Mouse (Mus musculus) c-Kit-positive CD71-positive TER-119-negative erythroid progenitor cells, embryonic 14.5 days (primary cell): Measurements from ENCODE around the gene Ppp2r3a.

Experiments
- DNase-seq: peaks from one replicate; pipeline ENCODE4 v3.0.0-alpha.2; 2013; ENCODE audit warnings: low read depth

The Ppp2r3a gene

DNA sequence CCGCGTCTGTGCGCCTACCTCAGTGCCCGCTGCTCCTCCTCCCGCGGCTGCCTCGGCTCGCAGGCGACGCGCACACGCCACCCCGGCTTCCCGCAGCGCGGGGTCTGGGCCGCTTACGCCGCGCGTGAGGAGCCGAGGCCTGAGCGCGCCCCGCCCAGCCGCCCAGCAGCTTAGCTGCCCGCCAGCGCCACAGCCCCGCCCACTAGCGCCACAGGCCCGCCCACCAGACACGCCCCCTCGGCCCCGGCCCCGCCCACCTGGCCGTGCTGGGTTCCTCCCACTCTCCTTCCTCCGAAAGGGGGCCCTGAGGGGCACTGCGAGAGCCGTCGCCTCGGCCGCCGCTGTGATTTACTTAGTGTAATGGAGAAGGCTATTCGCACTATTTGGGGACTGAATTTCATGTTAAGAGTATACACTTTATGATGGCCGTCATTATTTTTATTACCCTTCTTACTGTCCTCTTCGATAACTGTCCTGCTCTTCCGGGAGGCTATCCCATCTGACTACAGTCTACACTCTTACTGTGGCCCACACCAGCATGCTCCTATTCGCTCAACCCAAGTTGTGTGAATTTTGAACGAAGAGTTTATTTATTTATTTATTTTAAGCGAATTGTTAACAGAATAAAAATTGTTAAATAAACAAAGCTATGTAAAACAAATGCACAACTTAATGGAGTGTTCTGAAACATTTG is at the start of gene Ppp2r3a:
Gene Ppp2r3a, minus strand, starts transcription at position 152 of the 694 bp plus-strand sequence.
- peak; percentile 68 for DNase-seq

DNA sequence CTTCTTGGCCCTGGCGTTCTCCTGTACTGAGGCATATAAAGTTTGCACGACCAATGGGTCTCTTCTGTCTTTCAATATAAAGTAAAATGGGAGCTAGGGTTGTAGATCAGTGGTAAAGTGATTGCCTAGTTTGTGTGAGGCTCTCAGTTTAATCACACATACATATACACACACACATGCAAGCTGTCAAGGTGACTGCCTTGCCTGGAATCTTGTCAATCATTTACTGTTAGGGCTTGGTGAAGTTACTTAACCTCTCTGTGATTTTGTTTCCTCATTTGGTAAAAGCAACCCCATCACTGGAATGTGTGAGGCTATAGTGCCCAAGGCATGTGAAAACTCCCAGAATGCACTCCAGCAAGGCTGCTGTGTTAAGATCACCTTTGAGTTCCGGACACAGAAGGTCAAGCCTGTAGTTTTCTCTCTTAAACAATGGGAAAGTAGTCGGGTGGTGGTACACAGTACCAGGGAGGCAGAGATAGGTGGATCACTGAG is 48.9 kb upstream of the Ppp2r3a start:
- DNase-seq: no peak

DNA sequence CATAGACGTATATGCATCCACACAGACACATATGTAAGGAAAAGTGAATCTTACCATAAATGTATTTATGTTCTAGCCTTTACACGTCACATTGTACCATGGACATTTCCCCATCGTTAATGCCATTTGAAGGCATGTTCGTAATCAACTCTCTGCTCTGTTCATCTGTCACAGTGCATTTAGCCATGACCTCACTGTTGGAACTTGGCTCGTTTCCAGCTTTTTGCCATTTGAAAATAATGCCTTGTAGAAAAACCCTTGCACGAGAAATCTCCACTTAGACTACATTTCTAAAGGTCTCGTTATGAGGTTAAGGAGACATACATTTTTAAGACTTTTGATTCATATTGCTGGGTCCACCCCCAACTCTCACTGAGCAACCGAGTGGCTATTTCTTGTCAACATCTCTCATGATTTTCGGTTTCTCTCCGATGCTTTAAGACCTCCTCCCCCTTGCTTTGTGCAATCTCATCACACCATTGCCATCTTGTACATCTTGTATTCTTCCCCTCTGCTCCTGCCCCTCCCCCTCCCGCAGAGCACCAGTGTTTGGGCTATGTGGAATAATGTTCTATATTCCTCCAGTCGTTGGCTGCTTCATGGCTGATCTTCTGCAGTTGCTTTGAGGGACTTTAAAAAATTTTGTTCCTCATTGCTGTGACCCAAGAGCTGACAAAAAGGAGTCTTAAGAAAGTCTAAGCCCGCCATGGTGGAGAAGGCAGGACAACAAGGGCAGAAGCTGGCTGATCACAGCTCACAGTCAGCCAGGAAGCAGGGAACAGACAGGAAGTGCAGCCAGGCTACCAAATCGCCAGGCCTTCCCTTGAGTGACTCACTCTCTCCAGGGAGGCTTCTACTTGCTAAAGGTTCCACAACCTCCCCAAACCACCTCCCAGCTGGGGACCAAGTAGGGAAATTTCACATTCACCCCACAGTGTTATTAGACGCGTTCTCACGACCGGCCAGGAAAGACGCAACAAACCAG is 40.4 kb upstream of the Ppp2r3a start:
- no peak for DNase-seq

DNA sequence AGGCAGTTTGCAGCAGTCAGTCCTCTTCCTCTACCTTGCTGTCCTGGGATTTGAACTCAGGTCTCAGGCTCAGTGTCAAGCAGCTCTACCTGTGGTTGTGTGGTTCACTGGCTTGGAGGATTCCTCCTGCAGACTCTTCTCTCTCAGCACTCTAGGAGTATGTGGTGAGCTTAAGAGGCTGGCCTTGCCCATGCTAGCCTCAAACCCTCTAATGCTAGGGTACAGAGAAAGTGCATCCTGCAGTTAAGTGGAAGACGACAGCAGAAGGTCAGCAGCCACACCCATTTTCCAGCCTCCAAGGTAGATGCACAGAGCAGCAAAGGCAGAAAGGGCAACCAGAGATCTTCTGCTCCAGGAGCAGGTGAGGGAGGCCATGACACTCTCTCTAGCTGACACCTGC is 39.3 kb upstream of the Ppp2r3a start:
- DNase-seq: no peak

DNA sequence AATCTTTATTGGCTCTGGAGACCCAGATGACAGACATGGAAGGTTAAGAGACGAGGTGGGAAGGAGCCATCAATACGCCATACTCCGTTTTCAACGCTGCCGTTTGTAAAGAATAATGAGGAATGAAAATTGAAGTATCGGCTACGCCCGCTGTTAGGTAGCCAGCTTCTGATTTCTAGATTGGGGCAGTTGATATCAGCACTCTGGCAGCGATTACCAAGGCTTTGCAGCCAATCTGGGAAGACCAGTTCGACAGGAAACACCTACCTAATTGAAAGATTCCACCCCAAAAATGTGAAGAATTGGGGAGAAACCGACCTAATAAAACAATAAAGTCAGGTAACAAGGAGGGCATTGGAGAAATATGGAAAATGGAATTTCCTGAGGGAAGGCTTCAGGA is 38.2 kb upstream of the Ppp2r3a start:
- no peak for DNase-seq

DNA sequence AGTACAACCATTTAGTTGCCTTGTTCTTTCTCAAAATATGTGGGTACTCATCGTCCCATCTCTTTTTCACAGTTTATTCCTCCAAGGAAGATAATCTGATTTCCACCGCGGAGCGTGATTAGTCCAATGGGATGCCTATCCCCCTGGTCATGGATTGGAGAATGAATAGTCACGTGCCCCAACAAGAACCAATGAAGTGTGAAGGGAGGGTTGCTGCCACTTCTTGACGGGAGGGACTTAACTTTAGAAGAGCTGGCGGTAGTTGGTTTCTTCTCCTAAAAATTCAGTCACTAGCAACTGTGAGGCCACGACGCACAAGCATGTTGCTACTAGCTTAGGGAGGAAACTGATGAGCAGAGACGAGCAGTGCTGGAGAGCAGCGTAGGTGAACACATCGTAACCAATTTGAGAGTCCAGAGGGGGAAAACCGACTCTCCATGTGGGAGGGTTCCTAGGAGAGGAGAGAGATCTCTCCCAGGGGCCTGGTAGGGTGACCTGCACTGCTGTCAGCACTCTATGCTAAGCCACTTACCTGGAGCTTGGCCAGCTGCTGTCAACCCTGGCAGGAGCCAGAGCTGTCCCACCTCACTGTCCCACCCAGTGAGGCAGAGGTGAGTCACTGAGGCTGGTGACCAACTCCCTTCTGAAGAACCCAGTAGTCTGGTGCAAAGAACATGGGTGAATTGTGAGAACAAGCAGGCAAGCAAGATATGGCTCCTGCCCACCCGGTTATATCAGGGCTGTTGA is 37.5 kb upstream of the Ppp2r3a start:
- no peak for DNase-seq

DNA sequence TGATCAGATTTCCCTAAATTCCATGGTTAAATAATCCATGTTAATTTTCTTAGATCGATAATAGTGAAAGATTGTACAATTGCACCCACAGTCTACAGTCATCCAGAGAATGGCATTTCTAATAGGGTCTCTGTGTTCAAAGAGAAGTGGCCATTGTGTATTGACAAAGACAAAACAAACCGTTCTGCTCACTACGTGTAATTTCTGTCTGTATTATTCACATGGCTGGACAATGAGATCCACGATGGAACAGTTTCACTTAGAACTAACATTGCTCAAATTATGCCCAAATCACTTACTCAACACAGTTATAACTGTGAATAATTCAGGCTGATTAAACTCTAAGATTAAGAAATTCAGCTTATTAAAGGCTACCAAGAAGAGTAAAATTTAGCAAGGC is 35.2 kb upstream of the Ppp2r3a start:
- DNase-seq: no peak

DNA sequence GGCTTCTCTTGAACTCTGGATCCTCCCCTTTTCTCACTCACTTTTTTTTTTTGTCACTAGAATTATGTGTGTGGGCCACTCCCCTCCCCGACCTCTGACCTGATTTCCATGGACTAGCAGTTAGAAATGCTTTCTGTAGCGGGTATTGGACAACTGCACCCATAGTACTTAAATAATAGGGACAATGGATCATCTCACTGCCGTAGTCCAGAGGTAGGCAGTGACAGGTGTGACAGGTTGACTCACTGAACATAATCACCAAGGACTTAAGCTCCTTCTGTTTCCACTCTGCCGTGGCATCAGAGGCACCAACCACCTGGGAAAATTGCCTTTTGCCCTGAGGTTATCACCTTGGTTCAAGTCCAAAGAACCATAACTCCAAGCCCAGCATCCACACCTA is 32.5 kb upstream of the Ppp2r3a start:
- no peak for DNase-seq

DNA sequence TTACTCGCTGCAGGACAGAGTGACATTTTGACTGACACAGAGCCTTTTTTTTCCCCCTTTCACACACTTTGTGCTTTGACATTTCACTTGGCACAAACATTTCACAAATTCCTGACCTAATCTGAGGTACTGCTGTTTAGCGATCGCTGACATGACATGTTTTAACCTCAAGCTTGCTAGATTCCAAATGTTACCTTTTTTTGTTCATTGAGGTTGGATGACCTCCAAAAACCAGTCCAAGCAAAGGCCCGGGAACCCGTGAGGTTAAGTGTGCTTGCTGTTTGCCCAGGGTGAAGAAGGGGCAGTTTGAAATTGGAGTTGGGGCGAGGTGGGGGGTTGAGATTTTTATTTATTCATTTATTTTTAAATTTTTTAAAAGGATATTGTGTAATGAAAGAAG is 31.1 kb upstream of the Ppp2r3a start:
- DNase-seq: no peak

DNA sequence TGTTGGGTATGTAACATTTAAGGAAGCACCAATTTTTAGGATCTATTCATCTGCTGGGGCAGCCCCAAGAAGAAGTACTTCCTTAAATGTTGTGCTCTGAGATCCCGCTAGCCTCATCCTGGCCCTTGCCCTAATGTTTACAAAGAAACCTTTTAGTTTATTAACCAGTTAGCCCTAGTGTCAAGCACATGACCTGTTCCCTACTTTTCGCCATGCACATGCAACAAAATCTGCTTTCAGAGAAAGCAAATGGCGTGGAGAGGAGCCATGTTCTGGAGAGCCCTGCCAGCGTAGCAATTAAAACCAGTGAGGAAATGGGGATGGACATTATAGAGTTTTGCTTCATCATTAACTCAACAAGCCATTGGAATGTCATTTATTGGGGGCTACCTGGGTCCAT is 30.3 kb upstream of the Ppp2r3a start:
- no peak for DNase-seq

DNA sequence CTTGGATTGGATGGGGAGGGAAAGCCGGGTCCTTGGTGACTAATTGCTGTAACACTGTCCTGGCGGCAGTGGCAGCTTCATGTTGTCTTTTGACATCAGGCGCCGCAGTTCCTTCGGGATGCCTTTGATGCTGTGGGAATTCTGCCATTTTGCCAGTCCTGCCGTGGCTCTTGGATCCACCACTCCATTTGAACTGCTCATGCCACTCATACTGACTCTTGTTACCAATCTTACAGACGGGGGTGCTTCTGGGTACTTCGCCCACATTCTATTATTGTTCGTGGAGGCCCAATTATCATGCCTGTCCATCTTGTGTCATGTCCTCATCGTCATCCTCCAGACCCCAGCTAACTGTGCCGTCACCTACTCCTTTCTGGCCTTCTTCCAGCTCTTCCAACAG is 29.7 kb upstream of the Ppp2r3a start:
- no peak for DNase-seq

DNA sequence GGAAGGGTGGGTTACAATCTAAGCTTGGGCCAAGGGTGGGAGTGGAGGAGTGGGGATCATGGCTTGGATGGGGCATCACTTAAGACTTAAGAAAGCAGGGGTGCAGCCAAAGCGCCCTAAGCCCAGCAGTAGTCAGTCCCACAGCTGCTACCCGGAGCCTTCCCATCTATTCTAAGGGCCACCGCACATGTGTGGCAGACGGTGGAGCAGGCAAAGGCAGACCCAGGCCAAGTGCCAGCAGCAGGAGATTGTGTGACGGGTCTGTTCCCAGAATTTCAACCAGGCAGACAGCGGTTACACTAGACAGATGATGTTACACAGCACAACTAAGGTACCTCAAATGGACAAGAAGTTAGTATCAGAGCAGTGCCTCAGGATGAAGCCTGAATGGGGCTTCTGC is 29.3 kb upstream of the Ppp2r3a start:
- no peak for DNase-seq

DNA sequence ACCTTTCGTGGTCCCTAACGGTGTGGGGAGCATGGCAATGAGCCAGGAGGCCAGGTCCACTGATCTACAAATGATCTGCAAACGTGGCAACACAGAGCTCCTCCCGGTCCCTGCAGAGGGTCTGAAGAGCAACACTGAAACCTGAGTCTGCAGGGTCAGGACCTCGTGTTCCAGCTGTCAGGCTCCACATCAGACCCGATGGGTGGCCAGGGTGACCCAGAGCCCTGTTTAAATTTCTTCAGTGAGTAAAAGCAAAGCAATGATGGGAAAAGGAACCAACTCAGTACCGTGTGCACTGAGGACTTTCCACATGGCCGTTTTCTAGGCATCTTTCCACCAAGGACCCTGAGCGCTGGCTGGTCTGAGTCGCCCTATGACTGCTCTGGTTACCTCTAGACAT is 28.6 kb upstream of the Ppp2r3a start:
- no peak for DNase-seq

DNA sequence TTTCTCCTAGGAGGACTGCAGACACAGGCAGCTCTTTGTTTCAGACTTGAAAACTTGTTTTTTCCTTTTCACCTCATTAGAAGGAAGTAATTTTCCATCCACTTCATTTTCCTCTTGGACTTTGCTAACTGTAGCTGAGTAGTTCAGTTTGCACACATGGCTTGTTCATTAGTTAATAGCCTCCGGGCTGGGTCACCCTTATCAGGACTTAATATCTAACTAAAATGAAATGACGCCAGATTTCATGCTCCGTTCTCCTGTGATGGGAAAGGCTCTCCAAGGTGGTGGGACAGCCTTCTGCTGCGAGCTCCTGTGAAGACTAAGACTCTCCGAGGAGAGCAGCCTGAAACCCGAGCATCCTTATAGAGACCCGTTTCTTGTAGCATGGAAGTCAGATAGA is 21.1 kb upstream of the Ppp2r3a start:
- DNase-seq: no peak

DNA sequence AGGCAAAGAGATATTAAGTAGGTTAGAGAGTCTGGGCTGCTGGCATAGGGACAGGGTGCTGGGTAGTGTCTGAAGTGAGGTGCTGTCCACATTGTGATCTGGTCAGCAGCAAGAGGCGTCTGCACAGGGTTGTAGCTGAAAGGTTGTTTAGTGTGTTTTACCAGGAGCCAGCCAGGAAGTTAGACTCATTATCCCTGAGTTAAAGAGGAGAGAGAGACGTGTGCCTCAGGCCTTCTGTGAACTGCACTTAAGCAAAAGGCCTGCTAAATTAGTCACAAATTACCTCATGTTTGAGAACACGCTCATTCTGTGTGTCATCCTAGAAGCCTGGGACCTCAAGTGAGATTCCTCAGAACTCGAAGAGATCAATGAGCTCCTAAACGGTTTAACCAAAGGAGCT is 18.4 kb upstream of the Ppp2r3a start:
- no peak for DNase-seq

DNA sequence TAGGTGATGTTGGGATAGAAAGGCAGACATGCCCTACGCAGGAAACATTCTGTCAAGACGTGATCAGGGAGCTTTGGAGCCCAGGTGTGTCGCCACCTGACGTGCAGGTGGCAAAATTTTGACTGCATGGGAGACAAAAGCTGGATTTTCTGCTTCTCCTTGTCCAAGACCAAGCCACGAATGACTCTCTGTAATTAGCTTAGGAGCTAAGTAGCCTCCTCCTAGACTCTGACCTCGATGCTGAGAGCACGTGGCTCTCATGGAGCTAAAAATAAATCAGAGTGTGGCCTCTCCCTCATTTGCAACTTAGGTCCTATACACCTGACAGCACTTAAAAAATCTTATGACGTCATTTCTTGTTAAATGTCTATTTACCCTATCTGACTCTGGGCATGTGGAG is 14.4 kb upstream of the Ppp2r3a start:
- no peak for DNase-seq

DNA sequence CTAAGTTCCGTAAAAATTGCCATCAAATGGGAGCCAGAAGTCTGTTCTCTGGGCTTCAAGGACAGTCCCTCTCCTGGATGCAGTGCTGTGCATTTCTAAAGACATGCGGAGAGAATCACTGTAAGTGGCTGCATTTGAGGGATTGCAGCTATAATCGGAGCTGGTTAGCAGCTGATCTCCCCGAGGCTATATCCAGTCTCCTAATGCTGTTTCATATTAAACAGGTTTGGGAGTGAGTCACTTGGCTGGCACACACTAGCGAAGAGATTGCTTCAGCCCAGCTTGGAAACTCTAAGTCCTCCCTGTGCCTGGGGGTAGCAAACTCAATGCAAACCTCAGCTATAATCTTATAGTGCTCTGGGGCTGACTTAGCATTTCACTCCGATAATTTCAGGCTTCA is 14.0 kb upstream of the Ppp2r3a start:
- no peak for DNase-seq

DNA sequence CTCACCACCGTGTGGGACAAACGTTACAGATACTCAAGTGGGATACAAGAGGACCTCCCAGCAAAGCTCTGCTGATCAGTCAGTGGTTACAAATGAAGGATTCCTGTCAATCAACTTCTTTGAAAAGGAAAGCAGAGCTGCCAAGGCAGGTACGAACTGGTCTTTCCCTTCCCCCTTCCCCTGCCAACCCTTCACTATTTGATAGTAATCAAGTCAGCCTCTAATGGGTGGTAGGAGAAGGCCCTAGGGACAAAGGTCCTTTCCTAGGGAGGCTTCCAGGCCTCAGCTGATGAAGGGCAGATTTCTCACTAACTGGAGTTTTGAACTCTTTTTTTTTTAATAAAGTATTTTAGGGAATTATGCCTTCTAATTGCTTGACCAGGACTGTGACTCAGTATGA is 11.2 kb upstream of the Ppp2r3a start:
- no peak for DNase-seq

DNA sequence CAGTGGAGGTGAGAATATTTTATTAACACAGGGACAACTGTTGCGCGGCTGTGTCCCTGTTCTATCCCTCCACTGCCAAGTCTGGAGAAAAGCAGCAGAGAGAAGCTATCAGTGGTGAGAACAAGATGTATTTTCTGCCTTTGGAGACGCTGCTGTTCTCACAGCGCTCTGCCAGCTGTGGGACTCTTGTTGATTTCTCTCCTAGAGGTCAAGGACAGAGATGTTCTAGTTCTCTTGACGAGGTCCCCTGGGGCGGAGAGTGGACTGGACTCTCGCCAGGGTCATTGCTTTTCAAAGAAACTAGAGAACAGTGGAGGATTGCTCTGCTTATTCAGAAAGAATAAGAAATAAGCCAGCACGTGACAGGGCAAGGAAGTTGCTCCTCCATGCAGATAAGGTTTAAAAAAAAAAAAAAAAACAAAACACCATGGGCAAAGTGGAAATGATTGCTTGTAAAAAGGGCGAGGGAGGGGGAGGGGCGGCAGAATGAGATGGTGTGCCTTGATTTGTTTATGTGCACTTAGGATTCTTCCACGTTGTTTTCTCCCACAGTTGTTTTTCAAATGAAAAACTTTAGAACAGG is 10.5 kb upstream of the Ppp2r3a start:
- no peak for DNase-seq

DNA sequence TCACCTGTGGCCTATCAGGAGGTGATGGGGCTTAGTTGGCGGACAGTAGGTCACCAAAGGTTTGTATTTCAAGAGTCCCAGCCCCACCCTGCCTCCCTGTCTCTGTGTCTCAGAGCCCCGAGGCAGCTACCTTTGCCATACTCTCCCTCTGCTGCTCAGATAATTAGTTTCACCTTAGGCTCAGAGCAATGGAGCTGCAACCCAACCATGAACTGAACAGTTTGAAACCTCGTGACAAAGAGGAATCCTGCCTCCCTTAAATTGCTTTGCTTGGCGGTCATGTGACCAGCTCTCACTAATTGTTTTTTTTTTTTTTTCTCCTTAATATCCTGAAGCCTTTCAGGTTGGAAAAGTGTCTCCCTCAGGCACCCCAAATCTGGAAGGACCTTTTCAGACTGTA is 9.8 kb upstream of the Ppp2r3a start:
- no peak for DNase-seq

DNA sequence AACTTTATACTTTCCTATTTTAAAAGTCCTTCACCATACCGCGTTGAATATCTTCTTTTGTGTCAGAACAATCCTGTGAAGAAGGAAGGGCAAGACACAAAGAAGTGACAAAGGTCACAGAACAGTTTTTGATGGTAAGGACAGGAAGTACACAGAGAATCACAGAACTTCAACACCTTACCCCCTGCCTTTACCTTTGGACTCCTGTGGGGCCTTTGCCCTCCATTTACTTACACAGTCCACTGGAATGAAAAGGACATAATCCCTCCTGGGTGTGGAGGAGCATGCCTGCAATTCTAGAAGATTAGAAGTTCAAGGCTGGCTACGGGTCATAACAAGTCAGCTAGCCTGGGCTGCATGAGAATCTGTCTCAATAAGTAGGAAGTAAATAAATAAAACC is 1.5 kb upstream of the Ppp2r3a start:
- DNase-seq: no peak

DNA sequence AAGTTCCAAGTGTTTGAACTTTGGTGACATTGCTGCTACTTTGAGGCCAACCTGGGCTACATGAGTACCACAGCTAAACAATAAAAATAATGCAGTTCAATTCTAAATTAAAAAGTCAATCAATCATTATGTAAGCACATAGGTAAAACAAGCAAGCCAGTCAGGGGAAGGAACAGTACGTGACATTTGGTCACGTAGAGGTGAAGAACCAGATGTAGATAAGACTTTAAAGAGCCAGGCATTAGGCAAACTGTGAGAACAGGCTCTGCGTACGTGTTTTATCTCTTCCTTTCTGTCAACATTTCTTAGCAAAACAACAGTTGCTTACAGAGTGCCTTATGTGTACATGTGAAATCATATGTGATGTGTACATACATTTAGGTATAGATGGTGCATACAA is 946 bp upstream of the Ppp2r3a start:
- no peak for DNase-seq
